Mouse (Mus musculus) spleen, postnatal 14 days (tissue): ENCODE data around the gene Nthl1.

ENCODE experiments used
- DNase-seq, 2 experiments: peaks; one replicate each; pipeline ENCODE4 v3.0.0; 2021 to 2022; ENCODE audit warnings: low spot score in 2 of 2

Gene Nthl1

DNA sequence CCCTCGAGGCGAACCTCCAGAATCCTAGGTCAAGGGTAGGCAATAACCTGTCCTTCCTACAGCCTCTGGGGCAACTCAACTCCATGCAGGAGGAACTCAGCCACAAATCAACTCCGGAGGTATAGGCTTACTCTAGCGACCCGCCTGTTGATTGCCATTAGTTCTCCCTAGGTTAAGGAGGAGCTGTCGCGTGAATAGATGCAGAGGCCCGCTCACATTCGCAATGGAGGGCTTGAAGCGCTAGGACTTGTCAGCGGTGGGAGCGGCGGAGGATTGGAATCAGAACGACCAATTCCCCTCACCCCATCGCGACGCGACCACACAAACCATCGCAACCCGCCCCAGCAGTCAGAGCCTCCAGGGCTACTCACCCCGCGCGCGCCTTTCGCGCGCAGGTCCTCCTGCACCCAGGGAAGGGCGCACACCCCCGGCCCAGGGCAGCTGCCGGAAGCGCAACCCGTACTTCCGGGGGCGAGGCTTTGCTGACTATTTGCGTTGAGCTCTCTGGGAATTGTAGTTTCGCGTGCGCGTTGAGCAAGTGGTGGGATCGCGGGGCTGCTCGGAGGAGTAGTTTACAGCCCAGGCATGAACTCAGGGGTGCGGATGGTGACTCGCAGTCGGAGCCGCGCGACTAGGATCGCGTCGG is at the start of gene Nthl1, which contains the start of gene Tsc2:
Gene Nthl1 (plus strand): TSS at position 514 of the 646 bp plus-strand sequence.
Gene Tsc2 (minus strand): TSS at position 464 of the 646 bp plus-strand sequence.
- peak; percentile 46 to 70 for DNase-seq

DNA sequence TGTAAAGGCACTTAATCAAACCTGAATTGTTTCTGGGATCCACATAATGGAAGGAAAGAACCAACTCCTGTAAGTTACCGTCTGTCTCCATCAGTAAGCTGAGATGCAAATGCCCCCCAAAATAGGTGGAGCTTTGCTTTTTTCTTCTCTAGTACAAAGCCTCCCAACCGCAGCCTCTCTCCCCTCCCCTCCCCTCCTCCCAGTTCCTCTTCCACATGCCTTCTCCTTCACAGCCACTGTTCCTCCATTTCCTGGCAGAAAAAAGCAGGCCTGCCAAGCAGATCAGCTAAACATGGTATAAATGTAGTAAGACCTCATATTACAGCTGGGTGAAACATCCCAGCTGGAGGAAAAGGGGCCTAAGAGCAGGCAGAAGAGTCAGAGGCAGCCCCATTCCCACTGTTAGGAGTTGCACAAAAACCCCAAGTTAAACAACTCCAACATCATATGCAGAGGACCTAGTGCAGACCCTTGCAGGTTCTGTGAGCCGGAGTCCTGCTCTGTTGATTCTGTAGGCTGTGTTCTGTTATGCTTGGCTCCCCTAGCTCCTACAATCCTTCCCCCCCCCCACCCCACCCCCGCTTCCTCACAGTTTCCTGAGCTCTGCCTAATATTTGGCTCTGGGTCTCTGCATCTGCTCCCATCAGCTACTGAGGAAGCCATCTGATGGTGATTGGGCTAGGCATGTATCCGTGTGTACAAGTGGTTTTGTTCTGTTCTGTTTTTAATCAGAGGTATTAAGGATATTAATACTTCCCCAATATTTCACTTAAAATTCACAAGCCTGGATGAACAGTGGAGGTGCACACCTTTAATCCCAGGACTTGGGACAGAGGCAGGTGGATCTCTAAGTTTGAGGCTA is 48.6 kb upstream of the Nthl1 start:
- no peak for DNase-seq

DNA sequence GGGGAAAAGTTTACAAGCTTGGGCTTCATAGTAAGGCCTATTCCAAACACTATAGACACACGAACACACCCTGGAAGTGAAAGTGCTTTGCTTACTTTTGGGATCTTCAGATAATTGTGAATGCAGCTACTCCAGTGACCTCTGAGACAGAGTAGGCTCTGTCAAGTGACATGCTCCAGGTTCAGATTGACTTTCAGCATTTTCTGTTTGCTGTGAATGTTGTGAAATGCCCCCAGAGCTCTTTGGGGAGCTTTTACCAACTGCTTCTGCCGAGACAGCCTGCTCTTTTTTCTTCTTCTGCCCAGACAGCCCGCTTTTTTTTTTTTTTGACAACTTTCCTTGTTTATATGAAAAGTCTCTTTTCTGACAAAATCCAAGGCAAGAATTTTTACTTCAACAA is 48.0 kb upstream of the Nthl1 start:
- DNase-seq = no peak

DNA sequence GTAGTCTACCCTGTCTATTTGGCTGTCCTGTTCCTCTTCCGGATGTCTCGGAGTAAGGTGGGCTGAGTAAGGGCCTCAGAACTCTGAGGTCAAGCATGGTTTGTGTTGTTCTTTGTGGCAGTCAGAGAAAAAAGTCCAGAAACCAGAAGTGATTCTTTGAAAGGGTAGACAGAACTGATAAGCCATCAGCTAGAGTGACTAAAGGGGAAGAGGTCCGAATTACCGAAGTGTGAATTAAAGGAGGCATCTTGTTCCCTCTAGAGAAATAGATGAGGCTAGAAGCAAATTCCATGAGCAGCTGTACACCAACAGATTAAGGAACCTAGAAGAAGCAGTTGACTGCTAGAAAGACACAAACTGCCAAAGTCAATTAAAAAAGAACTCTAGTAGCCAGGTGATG is 45.9 kb upstream of the Nthl1 start:
- DNase-seq = no peak

DNA sequence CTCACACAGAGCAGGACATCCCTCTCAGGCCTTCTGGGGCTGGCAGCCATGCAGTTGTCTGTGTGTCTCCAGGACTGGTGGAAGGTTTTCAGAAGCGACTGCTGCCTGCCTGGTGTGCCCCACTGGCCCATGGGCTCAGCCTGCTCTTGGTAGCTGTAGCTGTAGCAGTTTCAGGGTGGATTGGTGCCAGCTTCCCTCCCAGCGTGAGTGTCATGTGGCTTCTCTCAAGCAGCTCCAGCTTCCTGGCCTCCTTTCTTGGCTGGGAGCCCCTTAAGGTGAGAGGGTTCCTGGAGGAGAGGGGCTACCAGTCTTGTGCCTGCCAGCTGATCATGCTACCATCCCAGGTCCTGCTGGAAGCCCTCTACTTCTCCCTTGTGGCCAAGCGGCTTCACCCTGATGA is 41.5 kb upstream of the Nthl1 start:
- DNase-seq = no peak

DNA sequence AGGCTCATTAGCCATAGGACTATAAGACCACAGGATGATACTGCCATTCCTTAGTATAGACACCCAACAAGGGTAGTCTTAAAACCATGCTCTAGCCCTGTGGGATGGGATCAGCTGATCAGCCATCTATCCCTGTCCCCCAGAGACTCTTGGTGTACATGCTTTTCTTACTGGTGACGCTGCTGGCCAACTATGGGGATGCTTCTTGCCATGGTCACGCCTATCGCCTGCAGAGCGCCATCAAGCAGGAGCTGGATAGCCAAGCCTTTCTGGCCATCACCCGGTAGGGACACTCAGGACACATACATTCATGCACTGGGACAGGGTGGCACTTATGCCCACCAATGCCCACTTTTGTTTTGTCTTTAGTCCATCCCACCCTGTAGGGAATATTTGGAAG is 40.8 kb upstream of the Nthl1 start:
- DNase-seq = no peak

DNA sequence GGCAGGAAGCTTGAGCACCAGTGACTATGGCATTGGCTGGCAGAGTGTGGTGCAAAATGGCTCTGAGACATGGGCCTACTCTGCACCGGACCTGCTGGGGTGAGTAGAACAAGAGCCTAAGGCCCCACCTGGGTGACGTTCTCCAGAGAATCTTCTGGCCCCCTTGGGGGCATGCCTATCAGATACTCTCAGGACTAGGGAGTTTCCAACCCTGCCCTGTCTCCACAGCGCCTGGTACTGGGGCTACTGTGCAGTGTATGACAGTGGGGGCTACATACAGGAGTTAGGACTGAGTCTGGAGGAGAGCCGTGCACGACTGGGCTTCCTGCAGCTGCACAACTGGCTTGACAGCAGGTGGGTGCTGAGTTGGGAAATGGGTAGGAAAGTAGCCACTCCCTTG is 39.2 kb upstream of the Nthl1 start:
- no peak for DNase-seq

DNA sequence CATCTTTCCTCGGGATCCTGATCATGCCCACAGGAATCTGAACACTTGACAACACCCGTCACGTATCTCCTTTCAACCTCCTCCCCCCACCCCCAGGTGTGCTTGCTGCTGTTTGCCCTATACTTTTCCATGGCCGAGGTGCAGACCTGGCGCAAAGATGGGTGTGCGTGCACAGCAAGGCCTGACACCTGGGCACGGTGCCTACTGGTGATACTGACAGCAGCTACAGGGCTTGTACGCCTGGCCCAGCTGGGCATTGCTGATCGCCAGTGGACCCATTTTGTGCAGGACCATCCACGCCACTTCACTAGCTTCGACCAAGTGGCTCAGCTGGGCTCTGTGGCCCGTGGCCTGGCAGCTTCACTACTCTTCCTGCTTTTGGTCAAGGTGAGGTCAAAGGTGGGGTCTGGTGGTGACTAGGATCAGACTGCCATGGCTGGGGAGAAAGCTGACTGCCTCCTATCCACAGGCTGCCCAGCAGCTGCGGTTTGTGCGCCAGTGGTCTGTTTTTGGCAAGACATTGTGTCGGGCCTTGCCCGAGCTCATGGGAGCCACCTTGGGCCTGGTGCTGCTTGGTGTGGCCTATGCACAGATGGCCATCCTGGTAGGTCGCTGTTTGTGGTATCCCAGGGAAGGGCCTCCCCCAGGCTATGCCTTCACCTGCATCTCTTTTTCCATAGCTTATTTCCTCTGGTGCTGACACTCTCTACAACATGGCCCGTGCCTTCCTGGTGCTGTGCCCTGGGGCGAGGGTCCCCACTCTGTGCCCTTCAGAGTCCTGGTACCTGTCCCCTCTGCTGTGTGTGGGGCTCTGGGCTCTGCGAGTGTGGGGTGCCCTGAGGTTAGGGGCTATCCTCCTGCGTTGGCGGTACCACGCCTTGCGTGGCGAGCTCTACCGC is 38.2 kb upstream of the Nthl1 start:
- DNase-seq = no peak

DNA sequence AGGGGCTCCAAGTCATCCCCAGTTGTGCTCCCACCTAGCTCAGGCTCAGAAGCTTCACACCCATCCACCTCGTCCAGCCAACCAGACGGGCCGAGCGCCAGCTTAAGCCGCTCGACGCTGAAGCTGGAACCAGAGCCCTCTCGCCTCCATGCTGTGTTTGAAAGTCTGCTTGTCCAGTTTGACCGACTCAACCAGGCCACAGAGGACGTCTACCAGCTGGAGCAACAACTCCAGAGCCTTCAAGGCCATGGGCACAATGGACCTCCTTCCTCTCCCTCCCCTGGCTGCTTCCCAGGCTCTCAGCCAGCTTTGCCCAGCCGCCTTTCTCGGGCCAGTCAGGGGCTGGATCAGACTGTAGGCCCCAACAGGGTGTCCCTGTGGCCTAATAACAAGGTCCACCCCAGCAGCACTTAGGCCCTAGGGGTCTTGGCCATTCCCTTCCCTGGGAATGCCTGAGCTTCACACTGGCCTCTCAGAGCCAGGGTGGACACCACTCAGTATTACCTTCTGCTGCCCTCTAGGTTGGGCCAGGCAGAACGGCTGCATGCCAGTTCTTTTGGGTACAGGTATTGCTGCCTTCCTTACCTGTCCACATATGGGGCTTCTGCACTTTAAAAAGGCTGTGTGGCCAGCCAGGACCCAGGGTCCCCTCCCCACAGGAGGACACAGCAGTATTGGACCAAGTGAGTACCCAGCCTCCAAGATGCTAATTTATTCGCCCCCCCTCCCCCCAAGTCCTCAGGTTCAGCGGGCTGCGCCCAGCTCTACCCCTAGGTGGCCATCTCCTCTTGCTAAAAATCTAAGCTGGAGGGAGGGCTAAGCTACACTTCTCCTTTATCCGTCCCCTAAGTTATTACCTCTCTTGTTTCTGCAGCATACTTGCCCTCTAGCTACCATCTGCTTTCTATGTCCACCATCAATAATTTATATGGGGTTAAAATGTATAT is 37.1 kb upstream of the Nthl1 start:
- DNase-seq = no peak

DNA sequence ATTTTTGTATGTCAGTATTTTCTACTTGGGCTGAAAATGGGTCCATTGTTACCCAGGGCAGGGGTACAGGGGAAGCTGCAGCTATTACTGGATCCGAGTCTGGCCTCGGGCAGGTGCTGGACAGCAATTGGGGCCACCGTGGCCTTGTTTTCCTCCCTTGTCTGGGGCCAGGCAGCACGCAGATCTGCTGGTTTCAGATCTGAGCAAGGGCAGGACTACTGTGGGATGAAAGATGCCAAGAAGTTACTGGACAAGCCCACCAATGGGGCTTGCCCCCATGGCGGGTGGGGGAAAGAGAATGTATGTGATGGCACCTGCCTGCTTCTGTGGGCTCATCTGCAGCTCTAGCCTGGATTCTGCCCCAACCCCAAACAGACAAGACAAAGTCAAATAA is 36.4 kb upstream of the Nthl1 start:
- DNase-seq = no peak

DNA sequence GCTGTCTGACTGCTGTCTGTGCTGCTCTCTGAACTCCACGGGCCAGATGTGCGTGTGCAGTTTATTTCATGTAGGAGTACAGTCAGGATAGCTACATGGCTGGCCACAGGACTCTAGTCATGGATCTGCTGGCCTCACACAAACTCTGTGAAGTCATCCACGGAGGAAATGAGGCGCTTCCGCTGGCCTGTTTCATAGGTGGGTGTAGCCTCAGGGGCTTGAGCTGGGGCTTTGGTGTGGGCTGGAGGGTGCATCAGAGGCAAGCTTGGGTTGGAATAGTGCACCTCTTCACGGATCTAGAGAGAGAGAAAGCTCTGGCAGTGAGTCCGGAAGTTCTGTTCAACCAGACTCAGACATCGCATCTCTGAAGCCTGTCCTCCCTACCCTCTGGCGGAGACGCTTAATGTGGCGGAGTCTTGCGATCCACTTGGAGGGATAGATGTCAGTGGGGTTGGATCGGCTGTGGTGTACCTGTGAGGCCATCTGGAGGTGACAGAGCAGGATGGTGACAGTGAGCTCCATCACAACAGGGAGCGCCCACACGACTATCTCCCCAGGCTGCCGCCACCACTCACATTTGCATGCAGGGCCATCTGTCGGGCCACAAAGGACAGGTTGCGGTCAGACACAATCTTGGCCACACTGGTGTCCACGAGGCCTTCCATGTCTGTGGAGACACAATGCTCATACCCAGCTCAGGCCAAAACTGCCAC is 35.9 kb upstream of the Nthl1 start:
- no peak for DNase-seq

DNA sequence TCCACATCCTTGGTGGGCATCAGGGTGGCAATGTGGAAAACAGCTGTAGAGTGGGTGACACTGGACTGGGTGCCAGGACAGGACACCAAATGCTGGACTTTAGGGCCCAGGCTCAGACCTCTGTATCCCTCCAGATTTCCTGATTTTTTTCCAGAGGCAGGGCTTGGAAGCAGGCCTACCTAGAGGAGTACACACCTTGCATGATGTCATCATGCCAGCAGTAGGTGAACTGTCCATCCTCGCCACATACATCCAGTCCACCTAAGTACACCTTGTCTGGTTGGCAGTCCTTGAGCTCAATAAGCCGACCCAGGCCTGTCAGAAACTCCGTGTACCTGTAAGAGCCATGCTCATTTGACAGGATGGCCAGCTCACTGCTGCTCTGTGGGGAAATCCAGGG is 34.5 kb upstream of the Nthl1 start:
- DNase-seq = no peak

DNA sequence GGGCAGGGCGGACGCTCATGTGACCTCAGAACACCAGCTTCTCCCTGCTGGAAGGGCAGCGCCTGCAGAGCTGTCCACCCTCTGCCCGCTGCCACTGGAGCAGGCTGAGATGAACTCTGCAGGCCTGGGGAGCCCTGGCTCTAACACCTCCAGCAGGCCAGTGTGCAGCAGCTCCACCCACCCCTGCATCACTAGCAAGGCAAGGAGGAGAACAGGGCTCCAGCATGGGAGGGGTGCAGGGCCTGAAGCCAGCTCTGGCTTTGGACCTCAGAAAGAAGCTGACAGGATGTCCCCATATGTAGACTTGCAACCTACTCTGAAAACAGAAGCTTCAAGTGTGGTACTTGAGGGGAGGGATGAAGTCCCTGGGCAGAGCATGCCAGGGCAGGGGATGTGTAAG is 32.0 kb upstream of the Nthl1 start:
- no peak for DNase-seq

DNA sequence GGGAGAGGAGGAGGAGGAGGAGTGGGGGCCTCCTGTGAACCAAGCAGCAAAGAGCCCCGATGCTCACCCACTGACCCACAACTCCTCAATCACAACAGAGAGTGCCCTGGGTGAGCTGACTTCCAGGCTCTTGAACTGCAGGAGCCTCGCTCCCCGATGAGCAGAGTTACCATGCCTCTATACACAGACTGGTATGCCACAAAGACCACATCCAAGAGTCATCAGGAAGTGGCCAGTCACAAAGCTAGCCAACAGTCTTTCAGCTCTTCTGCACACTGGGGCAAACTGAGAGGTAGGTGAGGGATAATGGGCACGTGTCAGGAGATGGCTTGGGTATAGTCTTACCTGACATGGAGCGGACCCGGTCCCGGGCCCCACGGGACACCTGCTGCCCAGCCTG is 28.5 kb upstream of the Nthl1 start:
- no peak for DNase-seq

DNA sequence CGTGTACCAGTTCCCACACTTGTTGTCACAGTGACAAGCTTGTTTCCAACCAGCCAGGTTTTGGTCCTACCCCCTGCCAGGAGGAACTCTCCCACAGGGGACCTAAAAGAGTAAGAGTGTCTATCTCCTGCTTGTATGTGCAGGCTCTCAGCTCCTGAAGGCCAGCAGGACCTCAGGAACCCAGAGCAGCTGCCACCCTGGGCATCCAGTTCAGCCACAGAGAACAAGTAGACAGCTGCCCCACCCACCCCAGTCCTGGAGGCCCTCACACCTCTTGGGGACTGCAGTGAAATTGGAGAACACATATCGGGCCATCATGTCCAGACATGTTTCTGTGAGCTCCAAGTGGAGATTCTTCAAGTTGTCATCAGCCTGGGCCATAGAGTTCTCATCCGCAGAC is 27.9 kb upstream of the Nthl1 start:
- no peak for DNase-seq

DNA sequence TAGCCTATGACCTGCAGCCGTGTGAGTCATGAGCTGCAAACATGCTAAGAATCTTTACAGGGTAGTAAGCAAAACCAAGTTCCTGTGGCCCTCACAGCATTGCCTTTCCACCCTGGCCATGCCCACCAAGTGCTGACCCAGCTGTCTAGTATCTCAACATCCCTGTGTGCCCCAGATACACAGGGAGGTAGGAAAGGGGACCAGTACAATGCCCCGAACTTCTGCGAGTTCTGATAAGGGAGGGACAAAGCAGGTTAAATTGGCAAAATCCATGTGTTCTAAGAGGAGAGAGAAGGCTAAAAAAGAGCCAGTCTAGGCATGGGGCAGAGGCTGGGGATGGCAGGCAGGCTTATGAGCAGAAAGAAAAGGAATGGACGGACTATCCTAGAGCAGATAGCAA is 24.1 kb upstream of the Nthl1 start:
- DNase-seq = no peak

DNA sequence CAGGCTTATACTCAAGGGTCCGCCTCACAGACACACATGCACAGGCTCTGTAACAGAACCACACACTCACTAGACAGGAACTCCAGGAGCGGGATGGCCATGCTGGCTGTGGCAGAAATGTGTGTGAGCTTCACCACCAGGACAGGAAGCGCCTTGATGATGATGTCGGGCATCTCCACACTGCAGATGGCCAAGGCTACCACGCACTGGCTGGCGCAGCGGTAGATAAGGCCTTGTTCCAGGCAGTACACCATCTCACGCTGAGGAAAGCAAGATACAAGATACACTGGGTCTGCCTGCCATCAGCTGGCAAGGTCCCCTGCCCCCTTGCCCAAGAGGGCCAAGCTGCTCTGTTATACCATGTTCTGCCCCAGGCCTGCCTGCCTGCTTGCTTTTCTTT is 23.6 kb upstream of the Nthl1 start:
- DNase-seq = peak in 1 of 2 experiments; percentile 15

DNA sequence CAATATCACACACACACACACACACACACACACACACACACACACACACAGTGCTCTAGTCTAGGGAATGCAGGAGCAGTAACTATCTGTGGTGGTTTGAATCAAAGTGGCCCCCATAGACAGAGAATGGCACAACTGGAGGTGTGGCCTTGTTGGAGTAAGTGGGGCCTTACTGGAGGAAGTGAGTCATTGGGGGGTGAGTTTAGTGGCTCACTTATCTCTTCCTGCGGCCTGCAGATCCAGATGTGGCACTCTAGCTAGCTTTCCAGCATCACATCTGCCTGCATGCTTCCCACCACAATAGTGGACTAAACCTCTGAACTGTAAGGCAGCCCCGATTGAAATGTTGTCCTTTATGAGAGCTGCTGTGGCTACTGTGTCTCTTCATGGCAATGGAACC is 21.8 kb upstream of the Nthl1 start:
- no peak for DNase-seq

DNA sequence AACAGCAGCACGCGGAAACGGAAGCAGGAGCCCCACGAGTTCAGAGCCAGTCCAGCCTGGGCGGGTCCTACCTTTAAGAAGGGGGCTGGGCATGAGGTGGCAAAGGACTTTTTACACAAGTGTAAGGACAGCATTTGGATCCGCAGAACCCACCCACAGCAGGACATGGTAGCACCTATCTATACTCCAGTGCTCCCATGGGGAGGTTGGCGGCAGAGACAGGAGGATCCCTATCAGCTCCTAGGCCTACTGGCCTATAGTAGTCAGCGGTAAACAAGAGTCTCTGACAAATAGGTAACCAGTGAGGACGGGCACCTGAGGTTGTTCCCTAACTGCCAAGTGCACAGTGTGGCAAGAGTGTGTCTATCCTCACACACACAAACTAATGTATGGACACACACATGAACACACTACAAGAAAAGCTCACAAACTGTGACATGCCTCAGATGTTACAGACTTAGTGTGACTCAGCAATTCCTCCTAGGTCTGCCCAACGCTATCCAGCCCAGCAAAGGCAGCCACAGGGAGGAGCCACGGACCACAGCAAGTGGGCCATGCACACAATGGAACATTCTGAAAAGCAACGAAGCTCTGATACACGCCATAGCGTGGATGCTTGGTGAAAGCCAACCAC is 14.8 kb upstream of the Nthl1 start:
- peak in 1 of 2 experiments; percentile 18 for DNase-seq

DNA sequence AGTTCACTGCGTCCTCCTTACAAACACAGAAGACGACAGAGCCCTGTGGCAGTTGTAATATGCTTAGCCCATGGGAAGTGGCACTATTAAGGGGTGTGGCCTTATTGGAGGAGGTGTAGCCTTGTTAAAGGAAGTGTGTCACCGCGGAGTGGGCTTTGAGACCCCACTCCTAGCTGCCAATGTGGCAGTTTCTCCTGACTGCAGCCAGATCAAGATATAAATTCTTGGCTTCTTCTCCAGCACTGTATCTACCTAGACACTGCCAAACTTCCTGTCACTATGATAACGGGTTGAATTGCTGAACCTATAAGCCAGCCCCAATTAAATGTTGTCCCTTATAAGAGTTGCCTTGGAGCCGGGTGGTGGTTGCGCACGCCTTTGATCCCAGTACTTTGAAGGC is 7.0 kb upstream of the Nthl1 start:
- no peak for DNase-seq
